Mouse (Mus musculus): ENCODE data around the gene Tnfrsf1b. TPM values are rescaled to one million over a fixed set of nuclear protein-coding genes. Genes with fewer than 3 reads are reported as not detected.

The Tnfrsf1b gene
- total and polyA plus RNA-seq, 3 experiments, result 11.4 to 21.6 (median 14.9) TPM

DNA sequence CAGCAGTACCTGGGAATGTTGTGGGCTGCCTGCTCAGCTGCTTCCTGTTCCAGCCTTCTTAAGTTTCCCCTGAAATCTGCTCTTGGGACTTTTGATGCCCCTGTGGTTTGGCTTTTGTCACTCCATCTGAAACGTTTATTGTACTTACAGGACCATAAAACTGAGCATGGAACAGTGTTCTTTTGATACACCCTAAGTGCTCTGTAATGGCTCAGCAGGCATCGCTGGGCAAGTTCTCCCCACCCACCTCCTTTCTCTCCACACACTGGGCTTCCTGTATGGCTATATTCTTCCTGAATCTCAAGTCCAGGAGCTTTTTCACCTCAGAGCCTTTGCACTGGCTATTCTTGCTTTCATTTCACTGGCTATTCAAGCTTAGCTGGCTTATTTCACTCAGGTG, 18.1 kb upstream of the Tnfrsf1b start:
- no peak overlapping the region for H3K9ac ChIP-seq (ENCODE audit: insufficient read depth, low read depth)
- peaks cover 9 to 34% of the 10 kb centered on the region in 2 experiments; a peak in 3 of 4 replicates for H3K4me1 ChIP-seq (ENCODE audit: control insufficient read depth in 1 of 2, insufficient read depth in 2 of 2)
- dilution Hi-C loops (cut with MboI; ENCODE audit: extremely low pct_ligation_motif_present, extremely low pct_unique_long_range_greater_than_20kb, low sequenced_read_pairs), result no loop called here

DNA sequence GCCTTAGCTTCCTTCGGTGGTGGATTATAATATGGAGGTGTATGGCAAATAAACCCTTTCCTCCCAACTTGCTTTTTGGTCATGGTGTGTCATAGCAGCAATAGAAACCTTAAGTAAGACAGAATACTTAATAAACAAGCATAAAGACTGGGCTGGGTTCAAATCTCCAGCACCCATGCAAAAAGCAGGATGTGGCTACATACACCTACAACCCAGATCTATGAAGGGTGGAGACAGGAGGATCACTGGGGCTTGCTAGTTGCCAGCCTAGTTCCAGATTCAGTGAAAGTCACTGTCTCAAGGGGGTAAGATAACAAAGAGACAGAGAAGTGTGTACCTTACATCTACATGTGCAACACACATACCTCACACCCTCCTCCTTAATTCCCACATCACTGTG, 16.9 kb upstream of the Tnfrsf1b start:
- H3K9ac ChIP-seq (ENCODE audit: insufficient read depth, low read depth), result no peak overlapping the region
- dilution Hi-C loops (cut with MboI; ENCODE audit: extremely low pct_ligation_motif_present, extremely low pct_unique_long_range_greater_than_20kb, low sequenced_read_pairs) (no loop called here), in situ Hi-C loops (cut with MboI; ENCODE audit: low pct_ligation_motif_present, low pct_unique_long_range_greater_than_20kb, low sequenced_read_pairs) (no loop called here)
- H3K79me2 ChIP-seq (replicated peaks; ENCODE audit: control insufficient read depth, extremely low read depth, insufficient read depth, poor library complexity, severe bottlenecking), result no peaks in the 10 kb centered on the region
- H3K27ac ChIP-seq (ENCODE audit: insufficient read depth, low read depth), result no peak overlapping the region
- no peaks in the 10 kb centered on the region for H3K9me3 ChIP-seq (replicated peaks; ENCODE audit: low read length)
- H3K4me2 ChIP-seq (ENCODE audit: insufficient read depth, low read depth, poor library complexity, severe bottlenecking), result no peak overlapping the region
- TF ChIP-seq CHD2 (IDR thresholded peaks at IDR 0.05; ENCODE audit: low read length), result no peak
- no peak for TF ChIP-seq JUN (IDR thresholded peaks at IDR 0.05; ENCODE audit: insufficient read depth, low read depth, low read length)
- no peak for TF ChIP-seq RAD21 (IDR thresholded peaks at IDR 0.05; ENCODE audit: low read depth, low read length)
- TF ChIP-seq TCF12 (IDR thresholded peaks at IDR 0.05; ENCODE audit: low read depth, low read length), result no peak
- no peak for TF ChIP-seq CTCF (conservative IDR thresholded peaks at IDR 0.05 in 1 of 2, IDR thresholded peaks at IDR 0.05 in 1 of 2; ENCODE audit: low read depth in 2 of 2, low read length in 2 of 2)
- TF ChIP-seq ZNF384 (IDR thresholded peaks at IDR 0.05; ENCODE audit: low read depth, low read length), result no peak
- no peak for TF ChIP-seq ZC3H11A (IDR thresholded peaks at IDR 0.05; ENCODE audit: low read depth, low read length)
- TF ChIP-seq NELFE (IDR thresholded peaks at IDR 0.05; ENCODE audit: low read depth, low read length), result no peak
- no peak for TF ChIP-seq MAZ (IDR thresholded peaks at IDR 0.05; ENCODE audit: low read depth, low read length)
- TF ChIP-seq JUND (conservative IDR thresholded peaks at IDR 0.05; ENCODE audit: low read depth, low read length), result no peak
- no peak for TF ChIP-seq PAX5 (IDR thresholded peaks at IDR 0.05; ENCODE audit: low read length)
- TF ChIP-seq RCOR1 (conservative IDR thresholded peaks at IDR 0.05; ENCODE audit: low read depth, low read length), result no peak
- TF ChIP-seq BHLHE40 (IDR thresholded peaks at IDR 0.05; ENCODE audit: low read depth, low read length), result no peak
- no peak for TF ChIP-seq ELF1 (IDR thresholded peaks at IDR 0.05; ENCODE audit: low read depth, low read length)
- TF ChIP-seq ZMIZ1 (IDR thresholded peaks at IDR 0.05; ENCODE audit: low read depth, low read length), result no peak
- no peak for TF ChIP-seq USF2 (conservative IDR thresholded peaks at IDR 0.05; ENCODE audit: low read depth, low read length)
- TF ChIP-seq MAFK (IDR thresholded peaks at IDR 0.05; ENCODE audit: insufficient replicate concordance, low read length), result no peak
- TF ChIP-seq USF1 (IDR thresholded peaks at IDR 0.05; ENCODE audit: low read depth, low read length), result no peak
- H3K36me3 ChIP-seq (replicated peaks in 1 of 2; ENCODE audit: control insufficient read depth in 1 of 2, insufficient read depth in 1 of 2, low read length in 1 of 2), result peaks cover 11 to 18% of the 10 kb centered on the region in 2 experiments
- DNase-seq (ENCODE audit: extremely low read depth), result no peak
- H3K4me1 ChIP-seq (ENCODE audit: control insufficient read depth in 1 of 2, insufficient read depth in 2 of 2), result peaks cover 9 to 39% of the 10 kb centered on the region in 2 experiments; a peak in 3 of 4 replicates
- no peaks in the 10 kb centered on the region for H3K27me3 ChIP-seq (replicated peaks)
- no peak overlapping the region for H3K4me3 ChIP-seq (replicated peaks in 1 of 3; ENCODE audit: low read depth in 2 of 3, low read length in 2 of 3, poor library complexity in 1 of 3)

More for the DNA sequence above, 18.1 kb upstream of the Tnfrsf1b start:
- Histone ChIP-seq H3K27me3 (replicated peaks) (no peaks in the 10 kb centered on the region), H3K79me2 (replicated peaks; ENCODE audit: control insufficient read depth, extremely low read depth, insufficient read depth, poor library complexity, severe bottlenecking) (no peaks in the 10 kb centered on the region), H3K36me3 (replicated peaks in 1 of 2; ENCODE audit: control insufficient read depth in 1 of 2, insufficient read depth in 1 of 2, low read length in 1 of 2) (peaks cover 14 to 28% of the 10 kb centered on the region in 2 experiments), H3K4me3 (replicated peaks in 1 of 3; ENCODE audit: low read depth in 2 of 3, low read length in 2 of 3, poor library complexity in 1 of 3) (no peak overlapping the region), H3K27ac (ENCODE audit: insufficient read depth, low read depth) (no peak overlapping the region), H3K9me3 (replicated peaks; ENCODE audit: low read length) (no peaks in the 10 kb centered on the region), H3K4me2 (ENCODE audit: insufficient read depth, low read depth, poor library complexity, severe bottlenecking) (no peak overlapping the region)
- TF ChIP-seq JUND (conservative IDR thresholded peaks at IDR 0.05; ENCODE audit: low read depth, low read length) (no peak), MAFK (IDR thresholded peaks at IDR 0.05; ENCODE audit: insufficient replicate concordance, low read length) (no peak)
- no peak for DNase-seq (ENCODE audit: extremely low read depth)
- in situ Hi-C loops (cut with MboI; ENCODE audit: low pct_ligation_motif_present, low pct_unique_long_range_greater_than_20kb, low sequenced_read_pairs), result no loop called here
